33 mouse cellular contexts compared by ENCODE assay signal in genomic region chr13:85955284-85955683, GRCm38 (mm10).
"Had no signal": no experiment of that assay in that cellular context is flagged by ENCODE, and none has a peak within 500 bp of the region (broad histone marks: within the 10 kb centered on the region; RNA-seq: fewer than 3 reads in every experiment).

No protein-coding gene starts in this region.

- H3K9me3 ChIP-seq: heart, embryonic 12.5 days; heart, embryonic 13.5 days; heart, embryonic 15.5 days; hindbrain, embryonic 10.5 days; hindbrain, embryonic 12.5 days; hindbrain, embryonic 13.5 days; hindbrain, embryonic 15.5 days; intestine, embryonic 15.5 days; kidney, embryonic 15.5 days had no signal

- H3K4me3 ChIP-seq: heart, embryonic 12.5 days; heart, embryonic 13.5 days; heart, embryonic 15.5 days; hindbrain, embryonic 10.5 days; hindbrain, embryonic 12.5 days; hindbrain, embryonic 13.5 days; hindbrain, embryonic 15.5 days; intestine, embryonic 15.5 days; kidney, embryonic 15.5 days; layer of hippocampus, adult 2 months; left cerebral cortex, adult 2 months had no signal

- H3K4me2 ChIP-seq: heart, embryonic 12.5 days; heart, embryonic 13.5 days; heart, embryonic 15.5 days; hindbrain, embryonic 12.5 days; hindbrain, embryonic 13.5 days; hindbrain, embryonic 14.5 days; hindbrain, embryonic 15.5 days; intestine, embryonic 15.5 days; kidney, embryonic 15.5 days had no signal

- H3K36me3 ChIP-seq: heart, embryonic 12.5 days; heart, embryonic 13.5 days; heart, embryonic 15.5 days; hindbrain, embryonic 10.5 days; hindbrain, embryonic 12.5 days; hindbrain, embryonic 13.5 days; hindbrain, embryonic 15.5 days; intestine, embryonic 15.5 days; kidney, embryonic 15.5 days had no signal

- H3K4me1 ChIP-seq: heart, embryonic 12.5 days; heart, embryonic 13.5 days; heart, embryonic 15.5 days; hindbrain, embryonic 10.5 days; hindbrain, embryonic 12.5 days; hindbrain, embryonic 13.5 days; hindbrain, embryonic 15.5 days; intestine, embryonic 15.5 days; kidney, embryonic 15.5 days had no signal

- DNase-seq: heart, postnatal 10 days; heart, postnatal 14 days; heart, postnatal 36 days; heart, postnatal 4 days; kidney, adult 18-20 months; kidney, adult 2 months; kidney, adult 8-10 months; kidney, adult 9 months; kidney, postnatal 10 days; kidney, postnatal 14 days; kidney, postnatal 25 days; kidney, postnatal 36 days; kidney, postnatal 4 days; layer of hippocampus, adult 9-11 months; layer of hippocampus, postnatal 36 days had no signal

- H3K9ac ChIP-seq: heart, embryonic 12.5 days; heart, embryonic 13.5 days; heart, embryonic 15.5 days; hindbrain, embryonic 12.5 days; hindbrain, embryonic 13.5 days; hindbrain, embryonic 14.5 days; hindbrain, embryonic 15.5 days; intestine, embryonic 15.5 days; kidney, embryonic 15.5 days had no signal

- H3K27me3 ChIP-seq: heart, embryonic 12.5 days; heart, embryonic 13.5 days; heart, embryonic 15.5 days; hindbrain, embryonic 12.5 days; hindbrain, embryonic 13.5 days; hindbrain, embryonic 15.5 days; intestine, embryonic 15.5 days; kidney, embryonic 15.5 days had no signal

- H3K27ac ChIP-seq: heart, embryonic 13.5 days; heart, embryonic 15.5 days; hindbrain, embryonic 10.5 days; hindbrain, embryonic 12.5 days; hindbrain, embryonic 13.5 days; hindbrain, embryonic 14.5 days; hindbrain, embryonic 15.5 days; hindbrain, postnatal 0 days; intestine, embryonic 15.5 days; kidney, embryonic 15.5 days; kidney, postnatal 0 days; layer of hippocampus, adult 2 months; left cerebral cortex, adult 2 months had no signal

- ATAC-seq: hindbrain, embryonic 16.5 days; hindbrain, postnatal 0 days; inflammation-experienced regulatory T-cells, adult 6 months; intestine, embryonic 15.5 days; intestine, embryonic 16.5 days; intestine, postnatal 0 days had no signal
